Mouse (Mus musculus) cortical plate, adult 2 months (tissue): ENCODE results near the gene Btg3. TPM values are rescaled to one million over a fixed set of nuclear protein-coding genes. Genes with fewer than 3 reads are reported as not detected.

Experiments used
- H3K27ac ChIP-seq: fragments of 200-500 bp; 2 replicates; pipeline ENCODE4 v1.5.1; 2012; ENCODE audit warnings: low read length, control low read depth, inconsistent platforms; ENCODE audit not compliant: insufficient read depth
- H3K4me1 ChIP-seq: fragments of 200-500 bp; 2 replicates; pipeline ENCODE4 v1.6.1; 2011; ENCODE audit warnings: low read length; ENCODE audit not compliant: control insufficient read depth, insufficient read depth
- H3K4me3 ChIP-seq: fragments of 200-500 bp; 2 replicates; pipeline ENCODE4 v1.5.1; 2011; ENCODE audit warnings: mild to moderate bottlenecking, low read length, control low read depth; ENCODE audit not compliant: insufficient read depth
- CTCF ChIP-seq: fragments of 200-500 bp; IDR thresholded peaks from 2 replicates; pipeline ENCODE4 v1.5.1; 2011; ENCODE audit warnings: mild to moderate bottlenecking, control low read depth, low read length; ENCODE audit not compliant: insufficient read depth; ENCODE audit errors: extremely low read depth
- POLR2A ChIP-seq: fragments of 200-500 bp; IDR thresholded peaks from 2 replicates; pipeline ENCODE4 v1.6.1; 2011; ENCODE audit warnings: mild to moderate bottlenecking, low read length, control low read depth; ENCODE audit not compliant: insufficient read depth; ENCODE audit errors: extremely low read depth
- polyA plus RNA-seq: library from polyadenylated mRNA; depleted of rRNA; stranded (reverse); fragments of >200 nt; gene quantifications from 2 replicates; pipeline ENCODE4 v1.2.3, GENCODE M21; 2012

The Btg3 gene
- polyA plus RNA-seq, 1 experiment, result 11.1 TPM

DNA sequence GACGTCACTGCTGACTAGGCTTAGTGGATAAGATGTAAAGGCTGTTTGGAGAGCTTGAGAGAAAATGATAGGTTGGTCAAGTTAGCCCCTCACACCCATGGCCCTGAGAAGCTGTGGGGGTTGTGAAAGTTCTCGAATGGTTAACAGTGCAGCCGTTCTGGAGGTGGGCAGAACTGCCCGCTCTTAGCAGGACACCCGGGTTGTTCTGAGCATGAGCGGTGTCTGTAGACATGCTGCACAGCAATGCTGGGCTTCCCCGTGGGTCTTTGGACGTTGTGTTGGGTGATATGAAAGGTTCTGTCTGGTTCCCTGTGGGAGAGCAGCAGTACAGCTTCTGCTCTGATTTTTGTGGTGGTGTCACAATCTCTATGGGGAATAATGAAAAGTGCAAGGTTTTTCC is 70.4 kb downstream of the Btg3 start:
- Histone ChIP-seq H3K4me3 (no peak overlapping the region), H3K27ac (no peak overlapping the region), H3K4me1 (peaks cover 3% of the 10 kb centered on the region)
- TF ChIP-seq CTCF (no peak), POLR2A (no peak)

DNA sequence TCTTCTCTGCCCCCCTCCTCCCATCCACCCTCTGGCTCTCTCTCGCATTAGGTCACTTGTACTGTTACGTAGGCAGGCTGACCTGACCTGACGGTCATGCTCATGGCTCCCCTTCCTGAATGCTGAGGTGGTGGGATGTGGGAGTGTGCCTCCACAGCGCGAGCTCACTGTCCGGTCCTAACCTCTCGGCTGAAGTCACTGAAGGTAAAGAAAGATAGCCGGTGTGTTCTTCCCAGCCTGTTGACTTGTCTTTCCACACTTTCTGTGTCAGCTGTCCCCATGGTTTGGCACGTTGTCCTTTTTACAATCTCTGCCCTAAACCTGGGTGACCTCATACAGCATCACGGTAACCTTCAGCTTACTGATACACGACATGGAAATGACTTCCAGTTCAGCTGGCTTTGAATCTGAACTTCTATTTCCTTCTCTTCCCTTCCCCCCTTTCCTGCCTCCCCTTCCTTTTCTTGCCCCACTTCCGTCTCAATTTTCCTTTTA is 71.3 kb downstream of the Btg3 start:
- Histone ChIP-seq H3K4me1 (peaks cover 3% of the 10 kb centered on the region), H3K27ac (no peak overlapping the region), H3K4me3 (no peak overlapping the region)
- TF ChIP-seq CTCF, result no peak
- no peak for TF ChIP-seq POLR2A

DNA sequence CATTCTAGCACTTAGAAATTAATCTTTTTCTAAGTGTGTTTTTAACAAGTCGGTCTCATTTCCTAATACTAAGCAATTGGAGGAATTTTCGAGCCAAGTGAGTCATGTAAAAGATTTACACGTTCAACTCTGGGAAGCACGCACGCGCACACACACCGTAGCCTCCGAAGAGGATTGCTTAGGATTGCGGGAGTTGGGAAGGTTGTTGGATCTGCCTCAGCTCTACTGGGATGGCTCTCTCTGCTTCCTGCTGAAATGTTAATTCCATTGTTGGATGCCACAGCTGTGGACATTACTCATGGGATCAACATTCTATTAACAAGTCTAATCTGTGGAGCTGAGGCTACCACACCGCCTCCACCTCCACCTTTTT is 74.3 kb downstream of the Btg3 start:
- peak overlapping the region; percentile 81 for H3K4me3 ChIP-seq
- TF ChIP-seq POLR2A, result 0 out of 2 replicates have a peak, but pooled peaks have one; percentile 21
- no peak for TF ChIP-seq CTCF
- no peak overlapping the region for H3K27ac ChIP-seq
- peaks cover 3% of the 10 kb centered on the region for H3K4me1 ChIP-seq

DNA sequence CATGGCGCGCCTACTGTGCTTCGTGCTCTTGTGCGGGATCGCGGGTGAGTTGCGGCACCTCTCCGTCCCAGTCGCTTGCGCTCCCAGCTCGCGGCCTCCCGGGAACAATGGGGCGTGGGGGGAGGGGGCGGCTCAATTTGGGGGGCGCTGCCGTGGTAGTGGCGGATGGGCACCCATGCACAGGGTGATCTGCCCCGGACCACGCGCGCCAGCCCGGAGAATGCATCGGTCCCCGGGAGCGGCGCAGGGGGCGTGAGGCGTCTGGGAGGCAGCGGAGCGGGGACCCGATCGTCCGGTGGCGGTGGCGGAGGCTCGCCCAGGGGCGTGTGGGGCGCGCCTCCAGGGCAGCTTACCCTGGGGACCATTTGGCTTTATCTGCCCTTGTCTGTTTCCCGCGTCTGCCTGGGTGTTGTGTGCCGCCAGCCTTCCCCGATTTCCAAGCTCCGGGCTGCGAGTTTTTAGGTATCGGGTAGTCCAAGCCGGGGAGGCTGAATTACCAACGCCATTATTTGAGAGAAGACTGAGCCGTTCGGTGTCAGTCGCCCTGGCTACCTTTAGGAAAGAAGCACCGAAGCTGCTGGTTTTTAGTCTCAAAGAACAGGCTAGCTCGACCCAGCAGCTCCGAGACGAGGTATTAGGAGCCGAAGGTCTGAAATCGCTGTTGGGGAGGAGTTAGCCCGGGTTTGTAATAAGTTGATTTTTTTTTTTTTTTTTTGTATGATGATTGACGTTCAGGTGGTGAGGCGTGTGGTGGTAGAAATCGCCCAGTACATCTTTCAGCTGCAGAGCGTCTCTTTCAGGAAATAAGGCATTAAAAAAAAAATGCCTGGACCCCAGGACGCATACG is 74.9 kb downstream of the Btg3 start:
- H3K4me3 ChIP-seq, result peak overlapping the region; percentile 81
- TF ChIP-seq CTCF (no peak), POLR2A (no peak)
- H3K27ac ChIP-seq, result 0 out of 2 replicates have a peak overlapping the region, but pooled peaks have one; percentile 11
- H3K4me1 ChIP-seq, result peaks cover 3% of the 10 kb centered on the region

DNA sequence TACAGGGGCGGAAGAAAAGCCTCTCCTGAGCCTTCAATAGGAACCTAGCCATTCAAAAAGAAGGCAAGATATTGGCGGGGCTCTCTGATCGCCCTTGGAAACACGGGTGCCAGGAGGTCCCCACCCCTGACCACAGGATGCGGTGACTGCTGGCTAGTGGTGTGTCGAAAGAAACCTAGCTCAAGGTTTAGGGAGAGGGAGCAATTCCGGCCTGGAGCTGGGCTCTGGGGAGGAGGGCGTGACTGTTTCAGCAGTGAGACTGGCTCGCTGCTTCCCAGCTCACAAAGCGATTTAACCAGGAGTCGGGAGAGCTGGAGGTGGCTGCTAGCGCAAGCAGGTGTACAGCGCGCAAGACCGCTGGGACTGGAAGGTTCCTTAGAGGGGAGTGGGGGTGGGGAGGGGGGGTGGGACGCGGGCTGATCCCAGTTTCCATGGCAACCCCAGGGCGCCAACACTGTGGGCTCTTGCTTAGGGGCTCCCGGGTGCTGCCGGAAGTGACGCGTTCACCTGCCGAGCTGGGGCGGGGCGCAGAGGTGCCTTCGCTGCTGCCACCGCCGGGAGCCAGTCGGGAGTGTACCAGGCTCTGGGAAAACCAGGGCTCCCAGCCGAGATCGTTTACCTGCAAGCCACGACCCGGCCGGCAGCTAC is 75.7 kb downstream of the Btg3 start, which contains the start of gene Cxadr:
Gene Cxadr, plus strand, starts transcription at position 307 of the 648 bp plus-strand sequence.
- Histone ChIP-seq H3K4me1 (peaks cover 3% of the 10 kb centered on the region), H3K4me3 (peak within 1 kb of the TSS; percentile 81), H3K27ac (0 out of 2 replicates have a peak within 1 kb of the TSS, but pooled peaks have one; percentile 11)
- TF ChIP-seq CTCF (no peak), POLR2A (peak; percentile 75; the same call in 1 of the 2 replicates)

DNA sequence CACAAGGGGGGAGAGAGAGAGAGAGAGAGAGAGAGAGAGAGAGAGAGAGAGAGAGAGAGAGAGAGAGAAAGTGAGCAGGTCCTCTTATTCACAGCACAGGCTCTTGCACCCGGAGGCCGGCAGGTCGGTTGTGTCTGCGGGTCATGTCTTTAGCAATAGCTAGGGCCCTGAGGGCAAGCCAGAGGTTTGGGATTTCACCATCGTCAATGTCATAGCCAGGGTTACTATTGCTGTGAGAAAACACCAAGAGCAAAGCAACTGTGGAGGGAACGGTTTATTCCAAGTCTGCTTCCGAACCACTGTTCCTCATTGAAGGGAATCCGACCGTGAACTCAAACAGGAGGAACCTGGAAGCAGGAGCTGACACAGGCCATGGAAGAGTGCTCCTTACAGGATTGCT is 80.9 kb downstream of the Btg3 start:
- Histone ChIP-seq H3K4me3 (no peak overlapping the region), H3K4me1 (no peaks in the 10 kb centered on the region), H3K27ac (no peak overlapping the region)
- no peak for TF ChIP-seq POLR2A
- no peak for TF ChIP-seq CTCF

DNA sequence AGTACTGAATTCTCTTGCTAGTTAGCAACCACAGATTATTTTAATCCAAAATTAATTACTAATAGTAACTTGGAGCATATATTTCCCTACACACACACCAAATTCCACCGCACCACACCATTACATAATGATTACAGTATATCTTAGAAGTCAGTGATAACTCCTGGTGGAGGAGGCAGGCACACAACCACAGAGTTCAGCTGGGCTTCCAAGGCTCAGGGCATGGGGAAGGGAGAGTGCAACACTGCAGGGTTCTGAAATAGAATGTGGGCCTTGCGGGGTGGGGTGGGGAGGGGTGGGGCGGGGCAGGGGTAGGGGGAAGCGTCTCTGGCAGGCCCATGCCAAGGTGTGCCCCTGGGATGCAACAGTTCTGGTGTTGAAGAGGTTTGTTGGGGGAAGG is 81.4 kb downstream of the Btg3 start:
- Histone ChIP-seq H3K4me3 (no peak overlapping the region), H3K4me1 (no peaks in the 10 kb centered on the region), H3K27ac (no peak overlapping the region)
- no peak for TF ChIP-seq CTCF
- TF ChIP-seq POLR2A, result no peak

DNA sequence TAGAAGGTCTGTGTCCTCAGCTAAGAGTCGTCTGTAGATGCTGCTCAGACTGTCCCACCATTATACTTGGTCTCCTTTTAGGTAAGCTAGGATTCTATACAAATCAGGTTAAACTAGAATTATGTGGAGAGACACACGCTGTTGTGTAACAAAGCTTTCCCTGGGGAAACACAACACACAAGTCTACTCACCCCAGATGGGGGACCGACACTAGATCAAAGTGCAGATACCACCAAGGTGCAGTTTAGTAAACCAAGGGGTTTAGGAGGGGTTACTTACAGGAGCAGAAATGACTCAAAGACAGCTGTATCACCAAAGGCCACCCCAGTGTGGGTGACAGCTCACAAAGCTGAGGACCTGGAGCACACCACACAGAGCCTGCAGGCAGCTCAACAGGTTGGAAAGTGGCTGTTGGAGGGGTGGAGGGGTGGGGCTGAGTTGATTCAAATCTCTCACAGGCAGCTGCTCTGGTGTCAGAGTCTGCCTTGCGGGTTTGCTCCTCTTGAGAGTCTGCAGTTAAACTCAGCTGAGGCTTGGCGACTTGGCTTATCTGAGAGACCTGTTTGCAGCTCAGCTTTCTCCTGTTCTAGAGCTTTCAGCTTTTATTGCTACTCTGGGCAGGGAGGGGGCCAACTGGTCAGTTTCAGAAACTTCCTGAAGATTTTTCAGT is 82.3 kb downstream of the Btg3 start:
- Histone ChIP-seq H3K4me1 (no peaks in the 10 kb centered on the region), H3K4me3 (no peak overlapping the region), H3K27ac (no peak overlapping the region)
- TF ChIP-seq CTCF (no peak), POLR2A (no peak)

DNA sequence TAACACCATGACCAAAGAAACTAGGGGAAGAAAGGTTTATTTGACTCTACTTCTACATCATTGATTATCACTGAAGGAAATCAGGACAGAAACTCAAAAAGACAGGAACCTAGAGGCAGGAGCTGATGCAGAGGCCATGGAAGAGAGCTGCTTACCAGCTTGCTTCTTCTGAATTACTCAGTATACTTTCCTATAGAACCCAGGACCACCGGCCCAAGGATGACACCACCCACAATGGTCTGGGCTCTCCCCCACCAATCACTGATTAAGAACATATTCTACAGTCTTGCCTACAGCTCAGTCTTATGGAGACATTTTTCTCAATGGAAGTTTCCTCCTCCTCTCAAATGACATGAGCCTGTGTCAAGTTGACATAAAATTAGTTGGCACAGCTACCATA is 82.9 kb downstream of the Btg3 start:
- H3K27ac ChIP-seq, result no peak overlapping the region
- no peak for TF ChIP-seq CTCF
- TF ChIP-seq POLR2A, result no peak
- no peaks in the 10 kb centered on the region for H3K4me1 ChIP-seq
- H3K4me3 ChIP-seq, result no peak overlapping the region
